Mouse (Mus musculus) thymus, adult 2 months (tissue): ENCODE measurements around the gene Prpf19. TPM values are rescaled to one million over a fixed set of nuclear protein-coding genes. Genes with fewer than 3 reads are reported as not detected.

Experiments used
- DNase-seq: peaks from one replicate; pipeline ENCODE4 v3.0.0; 2021
- H3K27ac ChIP-seq: fragments of 200-500 bp; 2 replicates; pipeline ENCODE4 v1.5.1; 2012; ENCODE audit warnings: low read length, control low read depth; ENCODE audit not compliant: control insufficient read depth, insufficient read depth
- H3K27me3 ChIP-seq: fragments of 200-500 bp; 2 replicates; pipeline ENCODE4 v1.6.1; 2012; ENCODE audit warnings: mild to moderate bottlenecking, low read length, moderate library complexity, mixed read lengths; ENCODE audit not compliant: control insufficient read depth, insufficient read depth
- H3K36me3 ChIP-seq: fragments of 200-500 bp; 2 replicates; pipeline ENCODE4 v1.6.1; 2012; ENCODE audit warnings: mild to moderate bottlenecking, low read length, moderate library complexity; ENCODE audit not compliant: control insufficient read depth, insufficient read depth
- H3K4me1 ChIP-seq: fragments of 200-500 bp; replicated peaks from 2 replicates; pipeline ENCODE4 v1.6.1; 2012; ENCODE audit warnings: low read length; ENCODE audit not compliant: control insufficient read depth, insufficient read depth
- H3K4me3 ChIP-seq: fragments of 200-500 bp; 2 replicates; pipeline ENCODE4 v1.5.1; 2012; ENCODE audit warnings: mild to moderate bottlenecking, low read length, control low read depth, moderate library complexity; ENCODE audit not compliant: control insufficient read depth, insufficient read depth
- CTCF ChIP-seq: fragments of 200-500 bp; IDR thresholded peaks from 2 replicates; pipeline ENCODE4 v1.5.1; 2012; ENCODE audit warnings: mild to moderate bottlenecking, control low read depth, low read length, moderate library complexity, borderline replicate concordance; ENCODE audit not compliant: control insufficient read depth, poor library complexity, insufficient read depth; ENCODE audit errors: extremely low read depth
- POLR2A ChIP-seq: fragments of 200-500 bp; IDR thresholded peaks from 2 replicates; pipeline ENCODE4 v1.6.1; 2012; ENCODE audit warnings: mild to moderate bottlenecking, low read length, control low read depth, moderate library complexity; ENCODE audit not compliant: control insufficient read depth, poor library complexity, insufficient read depth; ENCODE audit errors: extremely low read depth
- WGBS: fragments of 180-500 bp; shearing (Covaris S2); methylation state at CpG from one replicate; pipeline ENCODE4 v1.1.7; 2018; 5-methylcytosine and 5-hydroxymethylcytosine counted together
- polyA plus RNA-seq: library from polyadenylated mRNA; depleted of rRNA; stranded (reverse); fragments of >200 nt; gene quantifications from 2 replicates; pipeline ENCODE4 v1.2.3, GENCODE M21; 2012; rRNA removed

Gene Prpf19
- polyA plus RNA-seq, 1 experiment = 349 TPM

DNA sequence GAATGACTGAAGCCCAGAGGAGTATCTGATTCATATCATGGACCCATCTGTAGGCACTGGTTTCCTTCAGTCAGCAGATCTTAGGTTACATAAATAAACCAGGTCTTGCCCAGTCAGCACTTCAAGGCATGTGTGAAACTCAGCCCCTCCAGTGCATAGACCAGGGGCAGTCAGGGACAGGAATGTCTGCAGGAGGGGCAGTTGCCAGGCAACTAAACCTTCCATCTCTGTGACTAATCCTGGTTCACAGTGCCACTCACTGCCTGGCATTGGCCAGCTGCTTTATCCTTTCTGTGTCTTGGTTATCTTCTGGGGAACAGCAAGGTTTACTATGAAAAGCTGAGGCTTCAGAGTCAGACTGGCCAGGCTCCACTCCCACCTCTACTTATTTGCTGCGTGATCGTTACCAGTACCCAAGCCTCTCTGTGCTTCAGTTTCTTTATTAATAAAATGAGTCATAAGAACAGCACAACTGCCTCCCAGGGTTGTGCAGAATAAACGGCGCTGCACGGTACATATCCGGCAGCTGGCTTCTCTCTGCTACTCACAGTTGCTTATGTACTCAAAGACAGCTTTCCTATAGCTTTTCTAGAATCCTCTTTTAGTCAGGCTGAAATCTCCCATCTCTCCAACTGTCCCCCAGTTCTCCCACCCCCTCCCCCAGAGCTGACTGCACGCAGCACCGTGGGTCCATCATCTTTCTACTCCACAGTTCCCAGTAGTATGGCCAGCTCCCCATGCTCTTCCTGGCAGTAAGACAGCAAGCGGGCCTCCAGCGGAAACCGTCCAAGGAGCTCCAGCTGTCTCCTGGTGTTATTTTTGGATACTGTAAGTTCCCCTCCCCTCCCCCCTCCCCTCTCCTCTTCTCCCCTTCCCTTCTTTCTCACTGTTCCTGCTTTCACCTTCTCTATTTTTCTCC lies 57.2 kb downstream of the Prpf19 start:
- no peak for DNase-seq
- no peaks in the 10 kb centered on the region; the same call in 1 of the 2 replicates for H3K27me3 ChIP-seq
- no peak overlapping the region for H3K27ac ChIP-seq
- no peak overlapping the region for H3K4me3 ChIP-seq
- no peak for TF ChIP-seq POLR2A
- TF ChIP-seq CTCF = no peak
- H3K36me3 ChIP-seq = no peaks in the 10 kb centered on the region
- 85% methylated on average over 11 of the region's 11 CpGs for WGBS
- H3K4me1 ChIP-seq = peaks cover 11% of the 10 kb centered on the region

Other genes starting within 250 kb of the Prpf19 start
- 0.46 and 0.59 TPM in 2 replicates for gene Pga5, start 217.2 kb upstream of the Prpf19 start, polyA plus RNA-seq
- gene Vps37c, start 206.5 kb upstream of the Prpf19 start, polyA plus RNA-seq = 38.2 and 40.4 TPM in 2 replicates
- 250 and 282 TPM in 2 replicates for gene Cd5, start 156.2 kb upstream of the Prpf19 start, polyA plus RNA-seq
- 317 and 321 TPM in 2 replicates for gene Cd6, start 65.2 kb upstream of the Prpf19 start, polyA plus RNA-seq
- gene Slc15a3, start 55.5 kb upstream of the Prpf19 start, polyA plus RNA-seq = 26.1 and 29.7 TPM in 2 replicates
- gene Tmem132a, start 25.3 kb upstream of the Prpf19 start, polyA plus RNA-seq = 10.4 and 11.0 TPM in 2 replicates
- gene Tmem109, start 13.2 kb upstream of the Prpf19 start, polyA plus RNA-seq = 64.9 and 71.8 TPM in 2 replicates
- gene Zp1, start 25.4 kb downstream of the Prpf19 start, polyA plus RNA-seq = 0.23 and 0.33 TPM in 2 replicates
- 0.73 and 1.0 TPM in 2 replicates for gene Ptgdr2, start 41.9 kb downstream of the Prpf19 start, polyA plus RNA-seq
- 5.8 and 8.8 TPM in 2 replicates for gene Ccdc86, start 54.0 kb downstream of the Prpf19 start, polyA plus RNA-seq
- 1.8 and 2.8 TPM in 2 replicates for gene Ms4a10, start 79.4 kb downstream of the Prpf19 start, polyA plus RNA-seq
- gene Ms4a15, start 98.0 kb downstream of the Prpf19 start, polyA plus RNA-seq = not detected in 2 replicates
- 0.28 and 0.38 TPM in 2 replicates for gene Ms4a18, start 122.8 kb downstream of the Prpf19 start, polyA plus RNA-seq
- 0.70 and 1.8 TPM in 2 replicates for gene Ms4a8a, start 185.9 kb downstream of the Prpf19 start, polyA plus RNA-seq
- gene 1700017D01Rik, start 235.6 kb downstream of the Prpf19 start, polyA plus RNA-seq = 0.24 TPM in 1 of 2 replicates, not detected in the other